Mouse (Mus musculus): Measurements from ENCODE around the gene Cdk16. TPM values are rescaled to one million over a fixed set of nuclear protein-coding genes. Genes with fewer than 3 reads are reported as not detected.
A peak's percentile ranks its signal among the peaks of the same experiment; 100 is the strongest.
"Not testable (repeated sequence)": the region's sequence is repeated elsewhere in the genome, so short reads cannot be mapped to it uniquely, and the experiment has no call there.

Gene Cdk16
- total RNA-seq (2021) = 100 to 1,000 TPM; 235 to 249 TPM
- long read RNA-seq, experiment 1, transcript Cdk16-201 (16 exons, 3,120 nt) = major isoform, 324 of 464 reads
- long read RNA-seq, experiment 1, partial matches to known transcripts = 32 of 464 reads
- long read RNA-seq, experiment 1, other reads (novel, unspliced or antisense) = 108 of 464 reads
- long read RNA-seq, experiment 2, transcript Cdk16-201 (16 exons, 3,120 nt) = major isoform, 160 of 234 reads
- long read RNA-seq, experiment 2, partial matches to known transcripts = 41 of 234 reads
- long read RNA-seq, experiment 2, other reads (novel, unspliced or antisense) = 33 of 234 reads

GRCm38 (mm10) chrX:20687519-20688067, at the start of gene Cdk16:
Gene Cdk16, plus strand, starts transcription at chrX:20687954.
- peak; percentile 75 to 81 for DNase-seq (ENCODE audit: low spot score in 2 of 2)

- DNase-seq (ENCODE audit: low spot score in 2 of 2) = no peak
Observed at GRCm38 (mm10) chrX:20638141-20638540, 49.6 kb upstream of the Cdk16 start.

GRCm38 (mm10) chrX:20644780-20645179, 43.0 kb upstream of the Cdk16 start:
- DNase-seq (ENCODE audit: low spot score in 2 of 2) = no peak

GRCm38 (mm10) chrX:20657593-20657992, 30.2 kb upstream of the Cdk16 start:
- no peak for DNase-seq (ENCODE audit: low spot score in 2 of 2)

- DNase-seq (ENCODE audit: low spot score in 2 of 2) = peak; percentile 81 to 82
Observed at GRCm38 (mm10) chrX:20658026-20658652, 29.6 kb upstream of the Cdk16 start, which contains the start of gene Uba1. Gene Uba1, plus strand, starts transcription at chrX:20658326.

GRCm38 (mm10) chrX:20658891-20659406, 28.8 kb upstream of the Cdk16 start:
- DNase-seq (ENCODE audit: low spot score in 2 of 2) = no peak

- DNase-seq (ENCODE audit: low spot score in 2 of 2) = no peak
Observed at GRCm38 (mm10) chrX:20662317-20662715, 25.4 kb upstream of the Cdk16 start.

- DNase-seq (ENCODE audit: low spot score in 2 of 2) = peak; percentile 73 to 74
Observed at GRCm38 (mm10) chrX:20662716-20663443, 24.9 kb upstream of the Cdk16 start.

- peak in 1 of 2 experiments; percentile 5 for DNase-seq (ENCODE audit: low spot score in 2 of 2)
Observed at GRCm38 (mm10) chrX:20663444-20663790, 24.3 kb upstream of the Cdk16 start.

- DNase-seq (ENCODE audit: low spot score in 2 of 2) = peak; percentile 71 to 80
Observed at GRCm38 (mm10) chrX:20688068-20688547, 354 bp downstream of the Cdk16 start.

GRCm38 (mm10) chrX:20688615-20689014, 861 bp downstream of the Cdk16 start:
- peak; percentile 15 to 16 for DNase-seq (ENCODE audit: low spot score in 2 of 2)

GRCm38 (mm10) chrX:20691566-20691965, 3.8 kb downstream of the Cdk16 start:
- no peak for DNase-seq (ENCODE audit: low spot score in 2 of 2)

GRCm38 (mm10) chrX:20692616-20693015, 4.9 kb downstream of the Cdk16 start:
- DNase-seq (ENCODE audit: low spot score in 2 of 2) = no peak

- no peak for DNase-seq (ENCODE audit: low spot score in 2 of 2)
Observed at GRCm38 (mm10) chrX:20695842-20696241, 8.1 kb downstream of the Cdk16 start.

GRCm38 (mm10) chrX:20703741-20704290, 16.1 kb downstream of the Cdk16 start, which contains the start of gene Usp11:
Gene Usp11, plus strand, starts transcription at chrX:20703906.
- peak; percentile 9 to 36 for DNase-seq (ENCODE audit: low spot score in 2 of 2)

GRCm38 (mm10) chrX:20704295-20705082, 16.7 kb downstream of the Cdk16 start:
- peak; percentile 63 to 77 for DNase-seq (ENCODE audit: low spot score in 2 of 2)

GRCm38 (mm10) chrX:20705083-20705402, 17.3 kb downstream of the Cdk16 start:
- DNase-seq (ENCODE audit: low spot score in 2 of 2) = no peak

GRCm38 (mm10) chrX:20728681-20729080, 40.9 kb downstream of the Cdk16 start:
- no peak for DNase-seq (ENCODE audit: low spot score in 2 of 2)

GRCm38 (mm10) chrX:20730048-20730447, 42.3 kb downstream of the Cdk16 start:
- not testable (repeated sequence) for DNase-seq (ENCODE audit: low spot score in 2 of 2)

- DNase-seq (ENCODE audit: low spot score in 2 of 2) = peak; percentile 3 to 4
Observed at GRCm38 (mm10) chrX:20736479-20736878, 48.7 kb downstream of the Cdk16 start.

Measured in left cerebral cortex, adult 18-20 months (tissue).